Mouse (Mus musculus) kidney, embryonic 14.5 days (tissue): ENCODE results near the gene 1500009L16Rik. TPM values are rescaled to one million over a fixed set of nuclear protein-coding genes. Genes with fewer than 3 reads are reported as not detected.

ENCODE experiments used
- ATAC-seq: fragments of 200-750 bp; cut with Nextera tagmentation; 2 replicates; pipeline ENCODE4 v1.8.0; 2017; ENCODE audit warnings: moderate number of reproducible peaks, mild to moderate bottlenecking, moderate TSS enrichment, moderate library complexity; ENCODE audit not compliant: low FRiP score, low TSS enrichment
- H3K27ac ChIP-seq: fragments of 300-500 bp; sonication (generic); 2 replicates; pipeline ENCODE4 v1.5.1; 2014; ENCODE audit warnings: low read depth, mild to moderate bottlenecking, low read length, moderate library complexity, mixed read lengths
- H3K27me3 ChIP-seq: fragments of 300-500 bp; sonication (generic); 2 replicates; pipeline ENCODE4 v1.6.1; 2014; ENCODE audit warnings: mild to moderate bottlenecking, low read length; ENCODE audit not compliant: control insufficient read depth, insufficient read depth
- H3K36me3 ChIP-seq: fragments of 300-500 bp; sonication (generic); 2 replicates; pipeline ENCODE4 v1.6.1; 2014; ENCODE audit warnings: low read length, mixed read lengths; ENCODE audit not compliant: control insufficient read depth, insufficient read depth
- H3K4me1 ChIP-seq: fragments of 300-500 bp; sonication (generic); 2 replicates; pipeline ENCODE4 v1.6.1; 2014; ENCODE audit warnings: low read length, mixed read lengths; ENCODE audit not compliant: control insufficient read depth, insufficient read depth
- H3K4me2 ChIP-seq: fragments of 300-500 bp; sonication (generic); replicated peaks from 2 replicates; pipeline ENCODE4 v1.6.1; 2014; ENCODE audit warnings: low read depth, mild to moderate bottlenecking, low read length
- H3K4me3 ChIP-seq: fragments of 300-500 bp; sonication (generic); 2 replicates; pipeline ENCODE4 v1.5.1; 2014; ENCODE audit warnings: mild to moderate bottlenecking, low read length
- H3K9ac ChIP-seq: fragments of 300-500 bp; sonication (generic); 2 replicates; pipeline ENCODE4 v1.6.1; 2014; ENCODE audit warnings: low read depth, mild to moderate bottlenecking, low read length, moderate library complexity
- H3K9me3 ChIP-seq: fragments of 300-500 bp; sonication (generic); 2 replicates; pipeline ENCODE4 v1.6.1; 2016; ENCODE audit warnings: low read length; ENCODE audit not compliant: control insufficient read depth
- WGBS: fragments of 180-500 bp; shearing (Covaris S2); extraction: QIAGEN DNeasy Blood & Tissue Kit; methylation state at CpG from one replicate; pipeline ENCODE4 v1.1.7; 2014; 5-methylcytosine and 5-hydroxymethylcytosine counted together
- polyA plus RNA-seq: library from polyadenylated mRNA; unstranded; fragments of >200 nt; fragmentation: Nextera tagmentation; extraction: Ambion mirVana; gene quantifications from 2 replicates; pipeline ENCODE4 v1.2.1, GENCODE M21; 2014

Gene 1500009L16Rik
- polyA plus RNA-seq, 1 experiment from 2014 or later, result 32.9 TPM

DNA sequence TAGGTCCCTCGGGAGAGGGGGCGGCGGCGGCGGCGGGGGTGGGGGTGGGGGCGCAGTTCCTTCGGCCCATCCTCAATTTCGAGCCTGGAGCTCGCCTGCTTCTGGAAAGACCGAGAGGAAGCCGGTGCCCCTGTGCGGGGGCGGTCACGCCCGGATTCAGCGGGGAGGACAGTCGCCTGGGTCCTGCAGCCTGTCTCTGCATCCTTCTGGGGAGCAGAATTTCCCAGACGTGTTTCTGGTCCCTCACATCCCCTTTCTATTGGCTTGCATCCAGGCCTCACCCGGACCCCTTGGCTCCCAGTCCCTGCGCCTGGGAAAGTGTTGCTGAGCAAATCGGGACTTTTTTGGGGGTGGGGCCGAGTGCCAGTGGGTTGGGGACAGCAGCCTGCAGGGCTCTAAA, 390 bp downstream of the 1500009L16Rik start:
- ATAC-seq, result peak; percentile 33
- 0% methylated on average over 22 of the region's 23 CpGs for WGBS
- Histone ChIP-seq H3K9ac (peak overlapping the region; percentile 49), H3K4me2 (peak overlapping the region; percentile 83), H3K36me3 (no peaks in the 10 kb centered on the region), H3K27me3 (no peaks in the 10 kb centered on the region), H3K9me3 (peaks cover 4% of the 10 kb centered on the region; the same call in 1 of the 2 replicates), H3K27ac (no peak overlapping the region), H3K4me3 (peak overlapping the region; percentile 49), H3K4me1 (peaks cover 10% of the 10 kb centered on the region; the same call in 1 of the 2 replicates)

DNA sequence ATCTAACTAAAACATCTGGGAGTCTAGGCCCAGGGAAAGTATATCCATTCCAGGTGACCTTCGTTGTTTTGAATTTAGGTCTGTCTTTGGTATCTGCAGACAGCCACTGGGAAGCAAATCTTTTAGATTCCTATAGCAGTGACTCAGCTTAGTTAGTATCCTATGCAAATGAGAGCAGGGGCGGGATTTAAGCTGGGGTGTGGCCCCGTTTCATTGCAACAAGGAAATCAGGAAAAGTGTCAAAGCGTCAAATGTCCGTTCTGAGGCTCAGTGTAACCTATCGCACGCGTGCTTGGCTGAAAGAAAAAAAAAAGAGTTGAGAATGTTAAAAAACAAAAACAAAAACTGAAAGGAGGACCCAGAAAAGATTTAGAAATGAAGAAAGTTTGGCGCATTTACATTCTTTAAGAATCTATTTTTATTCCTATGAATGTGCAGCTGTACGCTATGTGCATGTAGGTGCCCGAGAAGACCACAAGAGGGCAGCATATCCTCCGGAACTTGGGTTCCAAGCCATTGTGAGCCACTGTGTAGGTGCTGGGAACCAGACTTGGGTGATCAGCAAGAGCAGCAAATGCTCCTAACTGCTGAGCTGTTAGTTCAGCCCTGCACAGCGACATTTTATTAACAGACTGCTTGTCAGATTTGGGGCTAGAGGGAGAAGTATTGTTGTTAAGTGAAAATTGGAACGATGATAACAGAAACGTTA, 1.8 kb downstream of the 1500009L16Rik start:
- no peak for ATAC-seq
- WGBS, result 88% methylated on average over 15 of the region's 15 CpGs
- peaks cover 4% of the 10 kb centered on the region; the same call in 1 of the 2 replicates for H3K9me3 ChIP-seq

DNA sequence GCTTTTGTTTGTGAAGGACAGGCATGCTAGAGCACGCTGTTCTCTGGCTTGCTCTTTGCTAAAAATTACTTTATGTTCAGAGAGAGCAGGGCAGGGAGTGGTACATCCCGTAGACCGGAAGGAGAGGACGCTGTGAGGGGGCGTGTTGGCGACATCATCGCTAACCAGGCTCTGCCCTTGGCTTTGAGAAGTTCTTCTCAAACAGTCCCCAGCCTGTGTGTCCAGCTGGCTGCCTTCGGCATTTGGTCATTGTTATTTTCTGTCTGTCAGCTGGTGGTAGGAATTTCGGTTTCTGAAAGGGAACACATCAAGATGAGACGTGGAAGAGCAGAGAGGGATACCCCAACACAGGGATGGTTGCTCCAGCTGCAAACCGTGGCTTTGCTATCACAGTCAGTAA, 3.5 kb downstream of the 1500009L16Rik start:
- H3K36me3 ChIP-seq, result no peaks in the 10 kb centered on the region
- peaks cover 4% of the 10 kb centered on the region; the same call in 1 of the 2 replicates for H3K9me3 ChIP-seq
- no peaks in the 10 kb centered on the region for H3K27me3 ChIP-seq
- H3K4me1 ChIP-seq, result peaks cover 10% of the 10 kb centered on the region; the same call in 1 of the 2 replicates
- ATAC-seq, result no peak
- no peak overlapping the region for H3K27ac ChIP-seq
- WGBS, result 77% methylated on average over 11 of the region's 11 CpGs
- no peak overlapping the region for H3K9ac ChIP-seq
- H3K4me3 ChIP-seq, result no peak overlapping the region
- H3K4me2 ChIP-seq, result no peak overlapping the region

More for the DNA sequence above, 1.8 kb downstream of the 1500009L16Rik start:
- Histone ChIP-seq H3K4me1 (peaks cover 10% of the 10 kb centered on the region; the same call in 1 of the 2 replicates), H3K4me3 (no peak overlapping the region), H3K27me3 (no peaks in the 10 kb centered on the region), H3K9ac (no peak overlapping the region), H3K4me2 (no peak overlapping the region), H3K27ac (no peak overlapping the region), H3K36me3 (no peaks in the 10 kb centered on the region)

DNA sequence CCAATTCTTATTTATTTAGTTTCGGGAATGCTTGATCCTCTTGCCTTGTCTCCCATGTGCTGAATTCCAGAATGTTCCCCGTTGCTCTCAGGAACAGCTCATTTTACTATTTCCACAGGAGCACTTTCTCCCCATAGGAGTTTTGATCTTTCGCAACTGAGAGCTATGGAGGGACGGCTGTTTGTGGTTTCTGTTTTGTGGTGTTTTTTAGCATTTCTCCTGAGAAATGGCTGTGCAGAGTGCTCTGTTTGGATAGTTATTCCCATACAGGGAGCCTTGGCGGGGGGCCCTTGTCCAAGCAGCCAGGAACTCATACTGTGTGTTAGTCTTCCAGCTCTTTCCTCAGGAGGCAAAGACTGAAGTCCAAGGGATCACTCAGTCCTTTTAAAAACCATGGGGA, 5.2 kb downstream of the 1500009L16Rik start:
- H3K27me3 ChIP-seq, result no peaks in the 10 kb centered on the region
- WGBS, result 91% methylated on average over 5 of the region's 5 CpGs
- no peak overlapping the region for H3K4me2 ChIP-seq
- no peak overlapping the region for H3K9ac ChIP-seq
- H3K9me3 ChIP-seq, result peaks cover 4% of the 10 kb centered on the region; the same call in 1 of the 2 replicates
- no peak overlapping the region for H3K4me3 ChIP-seq
- H3K27ac ChIP-seq, result no peak overlapping the region
- no peak for ATAC-seq
- H3K4me1 ChIP-seq, result peaks cover 9% of the 10 kb centered on the region; the same call in 1 of the 2 replicates
- H3K36me3 ChIP-seq, result no peaks in the 10 kb centered on the region

DNA sequence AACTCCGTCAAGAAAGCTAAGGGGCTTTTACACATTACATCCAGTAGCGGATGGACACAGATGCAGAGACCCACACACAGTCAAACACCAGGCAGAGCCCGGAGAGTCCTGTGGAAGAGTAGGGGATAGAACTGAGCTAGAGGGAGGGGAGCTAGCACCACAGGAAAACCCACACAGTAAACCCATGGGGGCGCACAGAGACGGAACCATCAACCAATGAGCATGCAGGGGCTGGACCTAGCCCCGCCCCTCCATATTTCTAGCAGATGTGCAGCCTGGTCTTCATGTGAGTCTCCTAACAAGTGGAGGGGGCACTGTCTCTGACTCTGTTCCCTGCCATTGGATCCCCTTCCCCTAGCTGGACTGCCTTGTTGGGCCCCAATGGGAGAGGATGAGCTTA, 5.9 kb downstream of the 1500009L16Rik start:
- peaks cover 7% of the 10 kb centered on the region; the same call in 1 of the 2 replicates for H3K4me1 ChIP-seq
- WGBS, result 81% methylated on average over 6 of the region's 6 CpGs
- no peak overlapping the region for H3K4me3 ChIP-seq
- H3K36me3 ChIP-seq, result no peaks in the 10 kb centered on the region
- H3K27ac ChIP-seq, result no peak overlapping the region
- no peaks in the 10 kb centered on the region for H3K27me3 ChIP-seq
- no peak for ATAC-seq
- no peak overlapping the region for H3K4me2 ChIP-seq
- H3K9ac ChIP-seq, result no peak overlapping the region
- peaks cover 4% of the 10 kb centered on the region; the same call in 1 of the 2 replicates for H3K9me3 ChIP-seq

DNA sequence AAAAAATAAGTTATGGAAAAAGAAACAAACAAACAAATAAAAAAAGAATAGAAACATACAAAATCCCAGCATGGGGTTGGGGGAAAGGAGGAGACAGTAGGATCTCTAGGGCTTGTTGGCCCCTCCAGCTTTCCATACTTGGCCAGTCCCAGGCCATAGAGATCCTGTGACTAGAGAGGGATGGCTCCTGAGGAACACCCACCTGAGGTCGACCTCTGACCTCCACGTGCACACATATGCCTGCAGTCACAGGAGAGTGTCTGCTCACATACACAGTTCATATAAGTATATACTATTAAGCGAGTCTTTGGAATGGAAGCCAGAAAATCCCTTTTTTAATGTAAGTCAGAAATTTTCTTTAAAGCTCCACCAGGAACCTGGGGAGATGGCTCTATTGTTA, 6.4 kb downstream of the 1500009L16Rik start:
- no peak overlapping the region for H3K9ac ChIP-seq
- no peaks in the 10 kb centered on the region for H3K36me3 ChIP-seq
- H3K9me3 ChIP-seq, result peaks cover 4% of the 10 kb centered on the region; the same call in 1 of the 2 replicates
- 82% methylated on average over 3 of the region's 3 CpGs for WGBS
- H3K27ac ChIP-seq, result no peak overlapping the region
- H3K27me3 ChIP-seq, result no peaks in the 10 kb centered on the region
- 0 out of 2 replicates have a peak, but pooled peaks cover 3% of the 10 kb centered on the region for H3K4me1 ChIP-seq
- no peak for ATAC-seq
- H3K4me3 ChIP-seq, result no peak overlapping the region
- H3K4me2 ChIP-seq, result no peak overlapping the region

DNA sequence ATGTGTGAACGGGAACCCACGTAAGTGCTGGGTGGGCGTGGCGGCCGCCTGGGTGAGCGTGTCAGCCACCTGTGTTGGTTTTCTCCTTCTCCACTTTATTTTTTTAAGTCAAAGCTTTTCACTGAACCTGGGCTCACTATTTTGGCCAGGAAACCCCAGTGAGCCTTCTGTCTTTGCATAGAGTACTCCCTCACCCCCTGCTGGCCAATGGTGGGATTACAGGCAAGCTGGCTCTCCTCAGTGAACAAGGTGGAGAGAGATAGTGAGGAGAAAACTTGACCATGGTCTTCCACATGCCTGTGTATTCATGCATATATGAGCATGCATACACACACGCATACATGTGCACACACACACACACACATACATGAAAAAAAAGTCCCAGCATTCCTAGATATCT, 6.8 kb downstream of the 1500009L16Rik start:
- Histone ChIP-seq H3K4me3 (no peak overlapping the region), H3K9ac (no peak overlapping the region), H3K4me2 (no peak overlapping the region), H3K27me3 (no peaks in the 10 kb centered on the region), H3K4me1 (0 out of 2 replicates have a peak, but pooled peaks cover 3% of the 10 kb centered on the region), H3K9me3 (peaks cover 4% of the 10 kb centered on the region; the same call in 1 of the 2 replicates), H3K36me3 (no peaks in the 10 kb centered on the region), H3K27ac (no peak overlapping the region)
- peak; percentile 67; the same call in 1 of the 2 replicates for ATAC-seq
- WGBS, result 30% methylated on average over 7 of the region's 7 CpGs

DNA sequence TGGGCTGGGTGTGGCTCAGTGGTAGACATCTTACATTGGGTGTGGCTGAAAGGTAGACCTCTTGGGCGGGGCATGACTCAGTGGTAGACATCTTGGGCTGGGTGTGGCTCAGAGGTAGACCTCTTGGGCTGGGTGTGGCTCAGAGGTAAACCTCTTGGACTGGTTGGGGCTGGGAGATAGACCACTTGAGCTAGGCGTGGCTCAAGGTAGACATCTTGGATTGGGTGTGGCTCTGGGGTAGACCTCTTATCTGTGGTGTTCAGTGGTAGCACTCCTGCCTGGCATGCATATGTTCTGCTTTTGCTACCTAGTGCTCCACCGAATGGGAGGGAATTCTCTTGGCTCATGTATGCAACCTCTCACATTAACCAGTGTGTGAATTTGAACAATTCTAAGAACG, 11.1 kb downstream of the 1500009L16Rik start:
- WGBS, result 96% methylated on average over 4 of the region's 4 CpGs
- ATAC-seq, result no peak
- Histone ChIP-seq H3K36me3 (no peaks in the 10 kb centered on the region), H3K9me3 (0 out of 2 replicates have a peak, but pooled peaks cover 2% of the 10 kb centered on the region), H3K4me3 (no peak overlapping the region), H3K27ac (no peak overlapping the region), H3K9ac (no peak overlapping the region), H3K27me3 (no peaks in the 10 kb centered on the region), H3K4me2 (no peak overlapping the region), H3K4me1 (0 out of 2 replicates have a peak, but pooled peaks cover 3% of the 10 kb centered on the region)

DNA sequence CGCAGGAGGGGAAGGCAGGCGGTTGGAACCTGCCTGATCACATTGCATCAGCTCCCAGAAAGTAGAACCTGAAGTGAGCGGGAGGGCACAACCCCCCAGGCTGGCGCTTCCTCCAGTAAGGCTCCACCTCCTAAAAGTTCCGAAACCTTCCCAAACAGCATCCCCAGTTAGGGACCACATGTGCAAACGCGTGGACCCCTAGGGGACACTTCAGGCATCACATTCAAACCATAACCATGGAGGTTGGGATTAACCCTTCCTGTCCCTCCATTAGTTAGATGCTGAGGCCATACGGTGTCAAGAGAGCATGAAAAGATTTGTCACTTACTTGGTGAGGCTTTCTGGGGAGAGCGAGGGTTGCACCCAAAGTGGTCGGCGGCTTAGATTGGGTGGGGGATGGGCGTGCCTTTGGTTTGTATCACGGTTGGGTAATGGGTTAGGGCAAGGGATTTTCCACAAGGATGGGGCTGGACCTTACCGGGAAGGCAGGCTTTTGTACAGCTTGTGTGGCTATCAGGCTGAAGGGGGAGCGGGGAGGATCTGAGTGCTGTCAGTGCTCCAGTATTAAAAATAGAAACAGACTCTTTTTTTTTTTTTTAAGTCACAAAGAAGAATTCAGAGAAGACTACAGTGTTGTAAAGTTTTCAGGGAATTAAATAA, 16.5 kb downstream of the 1500009L16Rik start:
- WGBS, result 85% methylated on average over 15 of the region's 15 CpGs
- Histone ChIP-seq H3K9ac (no peak overlapping the region), H3K4me3 (no peak overlapping the region), H3K4me1 (no peaks in the 10 kb centered on the region), H3K27ac (no peak overlapping the region), H3K4me2 (no peak overlapping the region), H3K36me3 (no peaks in the 10 kb centered on the region), H3K27me3 (no peaks in the 10 kb centered on the region), H3K9me3 (peaks cover 14% of the 10 kb centered on the region)
- no peak for ATAC-seq
